21 mouse cellular contexts compared by ENCODE assay signal in the genomic region with DNA sequence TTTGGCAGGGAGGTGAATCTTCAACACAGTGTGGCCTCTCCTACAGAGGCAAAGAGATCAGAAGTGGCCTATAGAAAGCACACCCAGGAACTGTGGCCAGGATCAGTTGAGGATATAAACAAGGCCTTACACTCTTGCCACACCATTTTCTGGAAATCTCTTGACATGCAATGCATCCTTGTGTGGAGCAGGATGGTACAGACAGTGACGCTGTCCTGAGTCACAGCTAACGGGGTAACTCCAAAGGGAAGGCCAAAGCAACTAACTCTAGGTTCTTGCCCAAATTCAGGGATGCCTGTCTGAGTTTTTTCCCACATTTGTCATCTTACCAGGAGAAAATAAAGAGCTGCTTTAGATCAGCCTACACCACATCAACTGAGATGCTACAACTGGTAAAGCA. TPM values are rescaled to one million over a fixed set of nuclear protein-coding genes. Genes with fewer than 3 reads are reported as not detected.
DNase-seq lines count a peak whose midpoint lies in the region; ATAC-seq lines count a peak whose summit lies in the region.
"Had no signal": no experiment of that assay in that cellular context is flagged by ENCODE, and none has a peak within 500 bp of the region (broad histone marks: within the 10 kb centered on the region; RNA-seq: fewer than 3 reads in every experiment).

No protein-coding gene starts in this region.

- H3K36me3 ChIP-seq in midbrain, embryonic 11.5 days (ENCODE audit: control insufficient read depth, insufficient read depth, low read length), result peaks cover 19% of the 10 kb centered on the region
- peaks cover 36% of the 10 kb centered on the region for H3K36me3 ChIP-seq in midbrain, embryonic 16.5 days (ENCODE audit: control insufficient read depth, insufficient read depth, low read length)

- DNase-seq in adrenal gland, adult 8-10 months, result peak; percentile 55
- DNase-seq in adrenal gland, adult 18-20 months (ENCODE audit: low spot score in 2 of 2), result no peak
- peak; percentile 10 for DNase-seq in midbrain, embryonic 11.5 days (ENCODE audit: low spot score, missing footprints)
- DNase-seq in cerebellum, adult 8-10 months, result no peak
- DNase-seq: cerebellum, adult 11-12 months; cerebellum, adult 2 months; cerebellum, adult 9-11 months; cerebellum, postnatal 14 days; cerebellum, postnatal 36 days; embryo, embryonic 11 days had no signal

- WGBS in midbrain, embryonic 11.5 days, result 94% methylated on average over 2 of the region's 2 CpGs
- WGBS in midbrain, embryonic 16.5 days, result 96% methylated on average over 2 of the region's 2 CpGs

- H3K9ac ChIP-seq in midbrain, embryonic 11.5 days (ENCODE audit: low read length), result no peak overlapping the region
- no peak overlapping the region for H3K9ac ChIP-seq in midbrain, embryonic 16.5 days (ENCODE audit: low read depth, low read length)
- H3K9ac ChIP-seq: embryonic facial prominence, embryonic 13.5 days; embryonic facial prominence, embryonic 15.5 days; forebrain, embryonic 12.5 days had no signal

- no peaks in the 10 kb centered on the region for H3K9me3 ChIP-seq in midbrain, embryonic 11.5 days (ENCODE audit: control insufficient read depth, low read length)
- no peaks in the 10 kb centered on the region for H3K9me3 ChIP-seq in midbrain, embryonic 16.5 days (replicated peaks; ENCODE audit: control insufficient read depth, low read length, poor library complexity, severe bottlenecking)
- H3K9me3 ChIP-seq: embryonic facial prominence, embryonic 13.5 days; embryonic facial prominence, embryonic 15.5 days; forebrain, embryonic 10.5 days; forebrain, embryonic 12.5 days had no signal

- ATAC-seq in midbrain, embryonic 11.5 days (ENCODE audit: low FRiP score), result no peak
- no peak for ATAC-seq in midbrain, embryonic 16.5 days
- ATAC-seq: forebrain, embryonic 14.5 days; forebrain, embryonic 16.5 days had no signal

- no peak overlapping the region for H3K4me3 ChIP-seq in midbrain, embryonic 11.5 days (ENCODE audit: low read depth, low read length)
- no peak overlapping the region for H3K4me3 ChIP-seq in midbrain, embryonic 16.5 days (ENCODE audit: low read depth, low read length)
- H3K4me3 ChIP-seq: embryonic facial prominence, embryonic 13.5 days; embryonic facial prominence, embryonic 15.5 days; erythroblast, embryonic 14.5 days; forebrain, embryonic 10.5 days; forebrain, embryonic 12.5 days had no signal

- H3K27ac ChIP-seq in midbrain, embryonic 11.5 days (ENCODE audit: low read depth, low read length), result no peak overlapping the region
- H3K27ac ChIP-seq in midbrain, embryonic 16.5 days (ENCODE audit: low read length), result no peak overlapping the region
- H3K27ac ChIP-seq: embryonic facial prominence, embryonic 13.5 days; embryonic facial prominence, embryonic 15.5 days; forebrain, embryonic 10.5 days; forebrain, embryonic 12.5 days had no signal

- H3K4me2 ChIP-seq in midbrain, embryonic 11.5 days, result no peak overlapping the region
- no peak overlapping the region for H3K4me2 ChIP-seq in midbrain, embryonic 16.5 days (ENCODE audit: low read length)
- H3K4me2 ChIP-seq: embryonic facial prominence, embryonic 13.5 days; embryonic facial prominence, embryonic 15.5 days; forebrain, embryonic 12.5 days had no signal

- no peaks in the 10 kb centered on the region for H3K27me3 ChIP-seq in midbrain, embryonic 11.5 days (ENCODE audit: control insufficient read depth, insufficient read depth, low read length)
- no peaks in the 10 kb centered on the region for H3K27me3 ChIP-seq in midbrain, embryonic 16.5 days (ENCODE audit: control insufficient read depth, insufficient read depth, low read depth, low read length)
- H3K27me3 ChIP-seq: embryonic facial prominence, embryonic 13.5 days; embryonic facial prominence, embryonic 15.5 days; forebrain, embryonic 12.5 days had no signal

- no peaks in the 10 kb centered on the region for H3K4me1 ChIP-seq in midbrain, embryonic 11.5 days (ENCODE audit: control insufficient read depth, insufficient read depth, low read length)
- H3K4me1 ChIP-seq in midbrain, embryonic 16.5 days (ENCODE audit: control insufficient read depth, insufficient read depth, low read length), result no peaks in the 10 kb centered on the region
- H3K4me1 ChIP-seq: embryonic facial prominence, embryonic 13.5 days; embryonic facial prominence, embryonic 15.5 days; forebrain, embryonic 10.5 days; forebrain, embryonic 12.5 days had no signal

RNA-seq across cellular contexts. Expression of a gene that starts 26.7 kb away (rescaled TPM):
- total RNA-seq in adrenal gland, adult 8-10 months (2022), result 100 to 1,000 TPM; 123 to 161 (median 141) TPM
- total RNA-seq in adrenal gland, adult 18-20 months (2021), result 100 to 1,000 TPM in 1 of 2 experiments, 10 to 100 TPM in 1; 93.5 to 136 TPM
- polyA plus RNA-seq in midbrain, embryonic 11.5 days (2014; fragmentation: Nextera tagmentation; extraction: Ambion mirVana), result 24.6 and 27.1 TPM in 2 replicates
- polyA plus RNA-seq in midbrain, embryonic 16.5 days (2015; fragmentation: Nextera tagmentation; extraction: Ambion mirVana), result 67.0 and 75.7 TPM in 2 replicates

RNA-seq across cellular contexts. Expression of a gene that starts 56.6 kb away (rescaled TPM):
- not detected for total RNA-seq in adrenal gland, adult 8-10 months (2022)
- not detected for total RNA-seq in adrenal gland, adult 18-20 months (2021)
- 15.5 and 16.4 TPM in 2 replicates for polyA plus RNA-seq in midbrain, embryonic 11.5 days (2014; fragmentation: Nextera tagmentation; extraction: Ambion mirVana)
- 24.3 and 24.6 TPM in 2 replicates for polyA plus RNA-seq in midbrain, embryonic 16.5 days (2015; fragmentation: Nextera tagmentation; extraction: Ambion mirVana)
- total RNA-seq: common myeloid progenitor, adult 5-6 weeks; MEL had no signal
- polyA plus RNA-seq: C2C12; embryonic facial prominence, embryonic 15.5 days; erythroblast, embryonic 14.5 days had no signal

Comparison
In these comparisons a context has a peak if more than half of its experiments do, and no peak if none do; other contexts are left out.
1. DNase-seq: peak in adrenal gland, adult 8-10 months (single experiment) and midbrain, embryonic 11.5 days (single experiment); none in adrenal gland, adult 18-20 months (0 of 2) and cerebellum, adult 8-10 months (single experiment).